Mouse (Mus musculus) heart, embryonic 13.5 days (tissue): ENCODE data around the gene Sergef. TPM values are rescaled to one million over a fixed set of nuclear protein-coding genes. Genes with fewer than 3 reads are reported as not detected.

ENCODE experiments used
- ATAC-seq: fragments of 200-750 bp; cut with Nextera tagmentation; 2 replicates; pipeline ENCODE4 v1.8.0; 2017; ENCODE audit warnings: moderate TSS enrichment; ENCODE audit not compliant: insufficient number of reproducible peaks, low FRiP score, low TSS enrichment; ENCODE audit errors: extremely low read depth
- H3K27ac ChIP-seq: fragments of 300-500 bp; sonication (generic); replicated peaks from 2 replicates; pipeline ENCODE4 v1.5.1; 2015; ENCODE audit warnings: moderate library complexity, mild to moderate bottlenecking, inconsistent platforms
- H3K27me3 ChIP-seq: fragments of 300-500 bp; sonication (generic); replicated peaks from 2 replicates; pipeline ENCODE4 v1.6.1; 2015; ENCODE audit warnings: mild to moderate bottlenecking, inconsistent platforms
- H3K36me3 ChIP-seq: fragments of 300-500 bp; sonication (generic); 2 replicates; pipeline ENCODE4 v1.6.1; 2015; ENCODE audit warnings: mild to moderate bottlenecking, inconsistent platforms
- H3K4me1 ChIP-seq: fragments of 300-500 bp; sonication (generic); 2 replicates; pipeline ENCODE4 v1.6.1; 2015; ENCODE audit warnings: inconsistent platforms
- H3K4me2 ChIP-seq: fragments of 300-500 bp; sonication (generic); 2 replicates; pipeline ENCODE4 v1.6.1; 2015; ENCODE audit warnings: inconsistent platforms, mild to moderate bottlenecking, moderate library complexity
- H3K4me3 ChIP-seq: fragments of 300-500 bp; sonication (generic); 2 replicates; pipeline ENCODE4 v1.5.1; 2015; ENCODE audit warnings: moderate library complexity, mild to moderate bottlenecking, inconsistent platforms
- H3K9ac ChIP-seq: fragments of 300-500 bp; sonication (generic); 2 replicates; pipeline ENCODE4 v1.6.1; 2015; ENCODE audit warnings: inconsistent platforms, mild to moderate bottlenecking, moderate library complexity
- H3K9me3 ChIP-seq: fragments of 300-500 bp; sonication (generic); 2 replicates; pipeline ENCODE4 v1.6.1; 2016; ENCODE audit warnings: inconsistent platforms
- WGBS: fragments of 180-500 bp; shearing (Covaris S2); methylation state at CpG from one replicate; pipeline ENCODE4 v1.1.7; 2015; ENCODE audit warnings: mixed read lengths; 5-methylcytosine and 5-hydroxymethylcytosine counted together
- polyA plus RNA-seq: library from polyadenylated mRNA; unstranded; fragments of >200 nt; fragmentation: Nextera tagmentation; extraction: Ambion mirVana; gene quantifications from 2 replicates; pipeline ENCODE4 v1.2.1, GENCODE M21; 2015

Sergef gene
- polyA plus RNA-seq, 1 experiment from 2014 or later, result 12.2 TPM

- no peak overlapping the region for H3K4me3 ChIP-seq
- no peaks in the 10 kb centered on the region for H3K36me3 ChIP-seq
- H3K9me3 ChIP-seq, result no peaks in the 10 kb centered on the region
- 64% methylated on average over 9 of the region's 9 CpGs for WGBS
- H3K27ac ChIP-seq, result no peak overlapping the region
- H3K4me1 ChIP-seq, result no peaks in the 10 kb centered on the region
- H3K4me2 ChIP-seq, result no peak overlapping the region
- no peaks in the 10 kb centered on the region for H3K27me3 ChIP-seq
- no peak overlapping the region for H3K9ac ChIP-seq
- ATAC-seq, result no peak
Measured at GRCm38 (mm10) chr7:46438537-46439141, 201.0 kb downstream of the Sergef start.

- 80% methylated on average over 5 of the region's 5 CpGs for WGBS
- no peaks in the 10 kb centered on the region for H3K9me3 ChIP-seq
- no peak overlapping the region for H3K27ac ChIP-seq
- H3K4me3 ChIP-seq, result no peak overlapping the region
- H3K9ac ChIP-seq, result no peak overlapping the region
- no peaks in the 10 kb centered on the region for H3K36me3 ChIP-seq
- no peaks in the 10 kb centered on the region for H3K4me1 ChIP-seq
- no peak for ATAC-seq
- H3K4me2 ChIP-seq, result no peak overlapping the region
- peaks cover 5% of the 10 kb centered on the region; the same call in 1 of the 2 replicates for H3K27me3 ChIP-seq
Measured at GRCm38 (mm10) chr7:46435833-46436232, 203.8 kb downstream of the Sergef start.

- no peak overlapping the region for H3K27ac ChIP-seq
- 53% methylated on average over 5 of the region's 5 CpGs for WGBS
- no peaks in the 10 kb centered on the region for H3K4me1 ChIP-seq
- H3K4me3 ChIP-seq, result no peak overlapping the region
- no peak for ATAC-seq
- no peaks in the 10 kb centered on the region for H3K9me3 ChIP-seq
- H3K9ac ChIP-seq, result no peak overlapping the region
- H3K27me3 ChIP-seq, result peaks cover 5% of the 10 kb centered on the region; the same call in 1 of the 2 replicates
- no peak overlapping the region for H3K4me2 ChIP-seq
- H3K36me3 ChIP-seq, result no peaks in the 10 kb centered on the region
Measured at GRCm38 (mm10) chr7:46433874-46434273, 205.7 kb downstream of the Sergef start.

GRCm38 (mm10) chr7:46425012-46425411 is 214.6 kb downstream of the Sergef start:
- 65% methylated on average over 4 of the region's 4 CpGs for WGBS
- H3K27me3 ChIP-seq, result peaks cover 22% of the 10 kb centered on the region
- no peak for ATAC-seq
- H3K4me2 ChIP-seq, result no peak overlapping the region
- no peak overlapping the region for H3K4me3 ChIP-seq
- H3K36me3 ChIP-seq, result no peaks in the 10 kb centered on the region
- no peaks in the 10 kb centered on the region for H3K4me1 ChIP-seq
- no peaks in the 10 kb centered on the region for H3K9me3 ChIP-seq
- H3K27ac ChIP-seq, result no peak overlapping the region
- no peak overlapping the region for H3K9ac ChIP-seq

GRCm38 (mm10) chr7:46423951-46424350 is 215.7 kb downstream of the Sergef start:
- Histone ChIP-seq H3K4me3 (no peak overlapping the region), H3K36me3 (no peaks in the 10 kb centered on the region), H3K27me3 (peaks cover 22% of the 10 kb centered on the region), H3K4me1 (no peaks in the 10 kb centered on the region), H3K9me3 (no peaks in the 10 kb centered on the region), H3K9ac (no peak overlapping the region), H3K27ac (no peak overlapping the region), H3K4me2 (no peak overlapping the region)
- 60% methylated on average over 3 of the region's 3 CpGs for WGBS
- ATAC-seq, result no peak

- no peaks in the 10 kb centered on the region for H3K4me1 ChIP-seq
- peaks cover 27% of the 10 kb centered on the region for H3K27me3 ChIP-seq
- H3K9me3 ChIP-seq, result no peaks in the 10 kb centered on the region
- H3K4me2 ChIP-seq, result no peak overlapping the region
- 54% methylated on average over 18 of the region's 18 CpGs for WGBS
- ATAC-seq, result no peak
- H3K4me3 ChIP-seq, result no peak overlapping the region
- H3K36me3 ChIP-seq, result no peaks in the 10 kb centered on the region
- H3K27ac ChIP-seq, result no peak overlapping the region
- H3K9ac ChIP-seq, result no peak overlapping the region
Measured at GRCm38 (mm10) chr7:46422764-46423412, 216.7 kb downstream of the Sergef start.

- no peaks in the 10 kb centered on the region for H3K9me3 ChIP-seq
- 66% methylated on average over 8 of the region's 8 CpGs for WGBS
- no peak overlapping the region for H3K4me3 ChIP-seq
- H3K4me1 ChIP-seq, result no peaks in the 10 kb centered on the region
- no peak overlapping the region for H3K27ac ChIP-seq
- H3K27me3 ChIP-seq, result peaks cover 27% of the 10 kb centered on the region
- no peaks in the 10 kb centered on the region for H3K36me3 ChIP-seq
- no peak overlapping the region for H3K9ac ChIP-seq
- no peak overlapping the region for H3K4me2 ChIP-seq
- ATAC-seq, result no peak
Measured at GRCm38 (mm10) chr7:46422052-46422763, 217.4 kb downstream of the Sergef start.

- 47% methylated on average over 5 of the region's 5 CpGs for WGBS
Measured at GRCm38 (mm10) chr7:46421535-46421934, 218.1 kb downstream of the Sergef start.

GRCm38 (mm10) chr7:46418102-46418622 is 221.4 kb downstream of the Sergef start:
- no peak overlapping the region for H3K27ac ChIP-seq
- WGBS, result 57% methylated on average over 16 of the region's 16 CpGs
- no peaks in the 10 kb centered on the region for H3K9me3 ChIP-seq
- peaks cover 22% of the 10 kb centered on the region for H3K27me3 ChIP-seq
- ATAC-seq, result no peak
- H3K4me1 ChIP-seq, result no peaks in the 10 kb centered on the region
- no peaks in the 10 kb centered on the region for H3K36me3 ChIP-seq
- no peak overlapping the region for H3K4me2 ChIP-seq
- no peak overlapping the region for H3K4me3 ChIP-seq
- no peak overlapping the region for H3K9ac ChIP-seq

More at GRCm38 (mm10) chr7:46421535-46421934, 218.1 kb downstream of the Sergef start:
- Histone ChIP-seq H3K36me3 (no peaks in the 10 kb centered on the region), H3K4me2 (no peak overlapping the region), H3K4me3 (no peak overlapping the region), H3K27ac (no peak overlapping the region), H3K9me3 (no peaks in the 10 kb centered on the region), H3K4me1 (no peaks in the 10 kb centered on the region), H3K9ac (no peak overlapping the region), H3K27me3 (peaks cover 29% of the 10 kb centered on the region)
- no peak for ATAC-seq

- no peak overlapping the region for H3K9ac ChIP-seq
- WGBS, result 37% methylated on average over 7 of the region's 7 CpGs
- no peak overlapping the region for H3K27ac ChIP-seq
- H3K4me3 ChIP-seq, result no peak overlapping the region
- H3K4me2 ChIP-seq, result no peak overlapping the region
- H3K27me3 ChIP-seq, result peaks cover 22% of the 10 kb centered on the region
- no peaks in the 10 kb centered on the region for H3K4me1 ChIP-seq
- no peak for ATAC-seq
- no peaks in the 10 kb centered on the region for H3K36me3 ChIP-seq
- H3K9me3 ChIP-seq, result no peaks in the 10 kb centered on the region
Measured at GRCm38 (mm10) chr7:46417467-46417866, 222.1 kb downstream of the Sergef start.

GRCm38 (mm10) chr7:46415818-46416425 is 223.7 kb downstream of the Sergef start:
- H3K4me2 ChIP-seq, result no peak overlapping the region
- H3K4me3 ChIP-seq, result no peak overlapping the region
- H3K27me3 ChIP-seq, result peaks cover 25% of the 10 kb centered on the region
- H3K36me3 ChIP-seq, result no peaks in the 10 kb centered on the region
- no peaks in the 10 kb centered on the region for H3K9me3 ChIP-seq
- WGBS, result 65% methylated on average over 14 of the region's 14 CpGs
- no peak overlapping the region for H3K27ac ChIP-seq
- H3K4me1 ChIP-seq, result no peaks in the 10 kb centered on the region
- no peak overlapping the region for H3K9ac ChIP-seq
- ATAC-seq, result no peak
